10 mouse cellular contexts compared by ENCODE assay signal in genomic region chr6:88558076-88558475, GRCm38 (mm10). TPM values are rescaled to one million over a fixed set of nuclear protein-coding genes. Genes with fewer than 3 reads are reported as not detected.
A peak's percentile ranks its signal among the peaks of the same experiment; 100 is the strongest.
DNase-seq lines count a peak whose midpoint lies in the region; ATAC-seq and TF ChIP-seq lines count a peak whose summit lies in the region.
"Had no signal": no experiment of that assay in that cellular context is flagged by ENCODE, and none has a peak within 500 bp of the region (broad histone marks: within the 10 kb centered on the region; RNA-seq: fewer than 3 reads in every experiment).

No protein-coding gene starts in this region.

- H3K4me3 ChIP-seq in midbrain, postnatal 0 days (ENCODE audit: low read depth, low read length): no peak overlapping the region
- H3K4me3 ChIP-seq in midbrain, embryonic 11.5 days (ENCODE audit: low read depth, low read length): no peak overlapping the region
- H3K4me3 ChIP-seq in lung, adult 2 months (replicated peaks; ENCODE audit: extremely low read depth, low read depth, low read length): no peak overlapping the region
- H3K4me3 ChIP-seq in forebrain, embryonic 12.5 days (replicated peaks): no peak overlapping the region
- H3K4me3 ChIP-seq: limb, embryonic 12.5 days had no signal

- H3K36me3 ChIP-seq in midbrain, postnatal 0 days (ENCODE audit: insufficient read depth, low read length): no peaks in the 10 kb centered on the region
- no peaks in the 10 kb centered on the region for H3K36me3 ChIP-seq in midbrain, embryonic 11.5 days (ENCODE audit: control insufficient read depth, insufficient read depth, low read length)
- no peaks in the 10 kb centered on the region for H3K36me3 ChIP-seq in splenic B cell, adult 2 months (ENCODE audit: control insufficient read depth, insufficient read depth, low read length, poor library complexity, severe bottlenecking)
- no peaks in the 10 kb centered on the region for H3K36me3 ChIP-seq in forebrain, embryonic 12.5 days (replicated peaks)
- H3K36me3 ChIP-seq: limb, embryonic 12.5 days had no signal

- 0 out of 2 replicates have a peak, but pooled peaks cover 3% of the 10 kb centered on the region for H3K27me3 ChIP-seq in midbrain, postnatal 0 days (ENCODE audit: insufficient read depth, low read length)
- H3K27me3 ChIP-seq in midbrain, embryonic 11.5 days (ENCODE audit: control insufficient read depth, insufficient read depth, low read length): no peaks in the 10 kb centered on the region
- no peaks in the 10 kb centered on the region for H3K27me3 ChIP-seq in splenic B cell, adult 2 months (ENCODE audit: control insufficient read depth, insufficient read depth, low read length, poor library complexity, severe bottlenecking)
- no peaks in the 10 kb centered on the region for H3K27me3 ChIP-seq in forebrain, embryonic 12.5 days

- 68% methylated on average over 1 of the region's 1 CpGs for WGBS in midbrain, postnatal 0 days
- WGBS in midbrain, embryonic 11.5 days: 77% methylated on average over 1 of the region's 1 CpGs
- 78% methylated on average over 1 of the region's 1 CpGs for WGBS in lung, adult 2 months
- 84% methylated on average over 1 of the region's 1 CpGs for WGBS in forebrain, embryonic 12.5 days

- peak; percentile 68 for TF ChIP-seq CTCF in midbrain, postnatal 0 days (IDR thresholded peaks at IDR 0.05)
- no peak for TF ChIP-seq CTCF in lung, adult 2 months (IDR thresholded peaks at IDR 0.05; ENCODE audit: insufficient read depth, low read length)

- no peak for TF ChIP-seq POLR2A in lung, adult 2 months (IDR thresholded peaks at IDR 0.05; ENCODE audit: borderline replicate concordance, extremely low read depth, low read depth, low read length)

- ATAC-seq in frontal cortex, adult (ENCODE audit: low TSS enrichment): peak; percentile 90
- ATAC-seq in midbrain, postnatal 0 days (ENCODE audit: low FRiP score): no peak
- ATAC-seq in midbrain, embryonic 11.5 days (ENCODE audit: low FRiP score): no peak
- ATAC-seq in forebrain, embryonic 12.5 days (ENCODE audit: low FRiP score): no peak

- no peak for DNase-seq in frontal cortex, postnatal 10 days (ENCODE audit: low spot score in 2 of 2)
- peak; percentile 56 for DNase-seq in midbrain, postnatal 0 days (ENCODE audit: low spot score)
- no peak for DNase-seq in midbrain, embryonic 11.5 days (ENCODE audit: low spot score, missing footprints)
- peak; percentile 67 to 75 for DNase-seq in cerebellum, postnatal 36 days
- DNase-seq in splenic B cell, adult 2 months (ENCODE audit: low read depth, low spot score): peak; percentile 12
- DNase-seq in lung, adult 2 months: no peak
- DNase-seq: kidney, adult 11 months had no signal

- H3K4me1 ChIP-seq in midbrain, postnatal 0 days (ENCODE audit: insufficient read depth, low read length): no peaks in the 10 kb centered on the region
- H3K4me1 ChIP-seq in midbrain, embryonic 11.5 days (ENCODE audit: control insufficient read depth, insufficient read depth, low read length): no peaks in the 10 kb centered on the region
- no peaks in the 10 kb centered on the region for H3K4me1 ChIP-seq in lung, adult 2 months (ENCODE audit: control insufficient read depth, insufficient read depth, low read length)
- H3K4me1 ChIP-seq in forebrain, embryonic 12.5 days: no peaks in the 10 kb centered on the region
- H3K4me1 ChIP-seq: limb, embryonic 12.5 days had no signal

- H3K4me2 ChIP-seq in midbrain, postnatal 0 days (ENCODE audit: low read depth, low read length, poor library complexity, severe bottlenecking): no peak overlapping the region
- H3K4me2 ChIP-seq in midbrain, embryonic 11.5 days: no peak overlapping the region
- no peak overlapping the region for H3K4me2 ChIP-seq in forebrain, embryonic 12.5 days
- H3K4me2 ChIP-seq: limb, embryonic 12.5 days had no signal

- H3K9me3 ChIP-seq in midbrain, postnatal 0 days (ENCODE audit: low read length): no peaks in the 10 kb centered on the region
- H3K9me3 ChIP-seq in midbrain, embryonic 11.5 days (ENCODE audit: control insufficient read depth, low read length): no peaks in the 10 kb centered on the region
- H3K9me3 ChIP-seq in forebrain, embryonic 12.5 days: no peaks in the 10 kb centered on the region
- H3K9me3 ChIP-seq: limb, embryonic 12.5 days had no signal

- H3K9ac ChIP-seq in midbrain, postnatal 0 days (replicated peaks; ENCODE audit: low read length, poor library complexity, severe bottlenecking): no peak overlapping the region
- H3K9ac ChIP-seq in midbrain, embryonic 11.5 days (ENCODE audit: low read length): no peak overlapping the region
- H3K9ac ChIP-seq in forebrain, embryonic 12.5 days: no peak overlapping the region
- H3K9ac ChIP-seq: limb, embryonic 12.5 days had no signal

- H3K27ac ChIP-seq in midbrain, postnatal 0 days (ENCODE audit: low read depth, low read length): no peak overlapping the region
- no peak overlapping the region for H3K27ac ChIP-seq in midbrain, embryonic 11.5 days (ENCODE audit: low read depth, low read length)
- no peak overlapping the region for H3K27ac ChIP-seq in forebrain, embryonic 12.5 days
- H3K27ac ChIP-seq: limb, embryonic 12.5 days had no signal

RNA-seq across cellular contexts. Expression of gene Sec61a1, which starts 39.4 kb away (rescaled TPM):
- 192 and 199 TPM in 2 replicates for total RNA-seq in midbrain, postnatal 0 days (2014; rRNA removed)
- polyA plus RNA-seq in midbrain, postnatal 0 days (2015; fragmentation: Nextera tagmentation; extraction: Ambion mirVana): 131 TPM in 2 replicates
- polyA plus RNA-seq in midbrain, embryonic 11.5 days (2014; fragmentation: Nextera tagmentation; extraction: Ambion mirVana): 152 and 165 TPM in 2 replicates
- polyA plus RNA-seq in lung, adult 2 months (2012; rRNA removed): 188 and 195 TPM in 2 replicates
- 185 and 192 TPM in 2 replicates for polyA plus RNA-seq in forebrain, embryonic 12.5 days (2016; fragmentation: Nextera tagmentation; extraction: Ambion mirVana)

Comparison
In these comparisons a context has a peak if more than half of its experiments do, and no peak if none do; other contexts are left out.
1. DNase-seq: peak in midbrain, postnatal 0 days (single experiment), cerebellum, postnatal 36 days (2 of 2) and splenic B cell, adult 2 months (single experiment); none in frontal cortex, postnatal 10 days (0 of 2), midbrain, embryonic 11.5 days (single experiment) and lung, adult 2 months (single experiment).